ENCODE assay signal across 8 mouse cellular contexts in genomic region chr7:19054047-19054776, GRCm38 (mm10). TPM values are rescaled to one million over a fixed set of nuclear protein-coding genes. Genes with fewer than 3 reads are reported as not detected.
DNase-seq lines count a peak whose midpoint lies in the region; ATAC-seq and TF ChIP-seq lines count a peak whose summit lies in the region.

Gene Rsph6a, plus strand, starts transcription at chr7:19054690.

- ATAC-seq in lung, embryonic 14.5 days (ENCODE audit: insufficient read depth), result peak; percentile 47; the same call in 1 of the 2 replicates
- ATAC-seq in intestine, embryonic 15.5 days, result peak; percentile 38; the same call in 1 of the 2 replicates

- TF ChIP-seq CTCF in lung, embryonic 14.5 days (IDR thresholded peaks at IDR 0.05; ENCODE audit: low read depth), result peak; percentile 69

- no peaks in the 10 kb centered on the region for H3K27me3 ChIP-seq in lung, embryonic 14.5 days (ENCODE audit: insufficient read depth, low read length)
- H3K27me3 ChIP-seq in forebrain, embryonic 10.5 days (ENCODE audit: poor library complexity, severe bottlenecking), result no peaks in the 10 kb centered on the region
- no peaks in the 10 kb centered on the region for H3K27me3 ChIP-seq in intestine, embryonic 15.5 days (replicated peaks)
- H3K27me3 ChIP-seq in midbrain, embryonic 10.5 days (ENCODE audit: low read depth, poor library complexity, severe bottlenecking), result no peaks in the 10 kb centered on the region

- WGBS in lung, embryonic 14.5 days, result 31% methylated on average over 33 of the region's 33 CpGs
- 19% methylated on average over 33 of the region's 33 CpGs for WGBS in forebrain, embryonic 10.5 days
- WGBS in intestine, embryonic 15.5 days, result 36% methylated on average over 33 of the region's 33 CpGs
- WGBS in midbrain, embryonic 10.5 days, result 26% methylated on average over 33 of the region's 33 CpGs

- no peak within 1 kb of the TSS for H3K9ac ChIP-seq in lung, embryonic 14.5 days
- H3K9ac ChIP-seq in intestine, embryonic 15.5 days, result no peak within 1 kb of the TSS

- no peak within 1 kb of the TSS; the same call in 1 of the 2 replicates for H3K4me2 ChIP-seq in lung, embryonic 14.5 days
- H3K4me2 ChIP-seq in intestine, embryonic 15.5 days (replicated peaks), result 0 out of 2 replicates have a peak within 1 kb of the TSS, but pooled peaks have one; percentile 19

- peaks cover 55% of the 10 kb centered on the region for H3K36me3 ChIP-seq in lung, embryonic 14.5 days (ENCODE audit: insufficient read depth)
- peaks cover 68% of the 10 kb centered on the region for H3K36me3 ChIP-seq in forebrain, embryonic 10.5 days (replicated peaks)
- peaks cover 18% of the 10 kb centered on the region for H3K36me3 ChIP-seq in intestine, embryonic 15.5 days
- peaks cover 66% of the 10 kb centered on the region for H3K36me3 ChIP-seq in midbrain, embryonic 10.5 days

- no peaks in the 10 kb centered on the region for H3K4me1 ChIP-seq in lung, embryonic 14.5 days (ENCODE audit: insufficient read depth)
- peaks cover 14% of the 10 kb centered on the region for H3K4me1 ChIP-seq in forebrain, embryonic 10.5 days
- H3K4me1 ChIP-seq in intestine, embryonic 15.5 days (replicated peaks), result peaks cover 9% of the 10 kb centered on the region; the same call in 1 of the 2 replicates
- H3K4me1 ChIP-seq in midbrain, embryonic 10.5 days, result peaks cover 16% of the 10 kb centered on the region

- peak; percentile 76 for DNase-seq in lung, embryonic 14.5 days
- DNase-seq in lung, postnatal 36 days, result no peak
- peak; percentile 22 for DNase-seq in brain, embryonic 18.5 days (ENCODE audit: low read depth, low spot score)
- DNase-seq in forebrain, embryonic 10.5 days (ENCODE audit: extremely low spot score, low spot score), result peak; percentile 79
- peak; percentile 81 for DNase-seq in midbrain, embryonic 10.5 days (ENCODE audit: low spot score)
- DNase-seq in thymus, postnatal 14 days, result peak; percentile 52
- no peak for DNase-seq in c-Kit-positive CD71-positive TER-119-positive erythroid progenitor cells, embryonic 14.5 days (ENCODE audit: low spot score)

- H3K9me3 ChIP-seq in lung, embryonic 14.5 days (ENCODE audit: low read depth, low read length), result no peaks in the 10 kb centered on the region
- no peaks in the 10 kb centered on the region; the same call in 1 of the 2 replicates for H3K9me3 ChIP-seq in forebrain, embryonic 10.5 days
- H3K9me3 ChIP-seq in intestine, embryonic 15.5 days, result no peaks in the 10 kb centered on the region
- no peaks in the 10 kb centered on the region for H3K9me3 ChIP-seq in midbrain, embryonic 10.5 days (replicated peaks)

- H3K4me3 ChIP-seq in lung, embryonic 14.5 days (ENCODE audit: low read depth, low read length), result no peak within 1 kb of the TSS
- peak within 1 kb of the TSS; percentile 42 for H3K4me3 ChIP-seq in forebrain, embryonic 10.5 days
- no peak within 1 kb of the TSS for H3K4me3 ChIP-seq in intestine, embryonic 15.5 days (replicated peaks)
- H3K4me3 ChIP-seq in midbrain, embryonic 10.5 days, result peak within 1 kb of the TSS; percentile 45

- no peak within 1 kb of the TSS for H3K27ac ChIP-seq in lung, embryonic 14.5 days (ENCODE audit: low read depth)
- peak within 1 kb of the TSS; percentile 67 for H3K27ac ChIP-seq in forebrain, embryonic 10.5 days
- H3K27ac ChIP-seq in intestine, embryonic 15.5 days, result no peak within 1 kb of the TSS
- H3K27ac ChIP-seq in midbrain, embryonic 10.5 days (replicated peaks), result peak within 1 kb of the TSS; percentile 61

RNA-seq across cellular contexts. Expression of gene Rsph6a, which starts in this region (rescaled TPM):
- polyA plus RNA-seq in lung, embryonic 14.5 days (2014; fragmentation: Nextera tagmentation; extraction: Ambion mirVana), result not detected in 2 replicates
- not detected in 2 replicates for polyA plus RNA-seq in forebrain, embryonic 10.5 days (2016; fragmentation: Nextera tagmentation; extraction: Ambion mirVana)
- polyA plus RNA-seq in intestine, embryonic 15.5 days (2015; fragmentation: Nextera tagmentation; extraction: Ambion mirVana), result not detected in 2 replicates
- not detected in 2 replicates for polyA plus RNA-seq in midbrain, embryonic 10.5 days (2016; fragmentation: Nextera tagmentation; extraction: Ambion mirVana)

Comparison
In these comparisons a context has a peak if more than half of its experiments do, and no peak if none do; other contexts are left out.
1. Peak in DNase-seq and ATAC-seq in lung, embryonic 14.5 days; RNA of the gene not detected or under 1 TPM.
2. Peak in DNase-seq, H3K4me3 ChIP-seq and H3K27ac ChIP-seq in forebrain, embryonic 10.5 days; RNA of the gene not detected or under 1 TPM.
3. Peak in ATAC-seq and H3K4me2 ChIP-seq in intestine, embryonic 15.5 days; RNA of the gene not detected or under 1 TPM.
4. Peak in DNase-seq, H3K4me3 ChIP-seq and H3K27ac ChIP-seq in midbrain, embryonic 10.5 days; RNA of the gene not detected or under 1 TPM.
5. DNase-seq: peak in brain, embryonic 18.5 days (single experiment) and thymus, postnatal 14 days (single experiment); none in lung, postnatal 36 days (single experiment) and c-Kit-positive CD71-positive TER-119-positive erythroid progenitor cells, embryonic 14.5 days (single experiment).